Mouse (Mus musculus): ENCODE measurements around the gene Slc6a4. TPM values are rescaled to one million over a fixed set of nuclear protein-coding genes. Genes with fewer than 3 reads are reported as not detected.

The Slc6a4 gene
- 4.7 and 10.5 TPM in 2 replicates for polyA plus RNA-seq (2015; fragmentation: Nextera tagmentation; extraction: Ambion mirVana)

DNA sequence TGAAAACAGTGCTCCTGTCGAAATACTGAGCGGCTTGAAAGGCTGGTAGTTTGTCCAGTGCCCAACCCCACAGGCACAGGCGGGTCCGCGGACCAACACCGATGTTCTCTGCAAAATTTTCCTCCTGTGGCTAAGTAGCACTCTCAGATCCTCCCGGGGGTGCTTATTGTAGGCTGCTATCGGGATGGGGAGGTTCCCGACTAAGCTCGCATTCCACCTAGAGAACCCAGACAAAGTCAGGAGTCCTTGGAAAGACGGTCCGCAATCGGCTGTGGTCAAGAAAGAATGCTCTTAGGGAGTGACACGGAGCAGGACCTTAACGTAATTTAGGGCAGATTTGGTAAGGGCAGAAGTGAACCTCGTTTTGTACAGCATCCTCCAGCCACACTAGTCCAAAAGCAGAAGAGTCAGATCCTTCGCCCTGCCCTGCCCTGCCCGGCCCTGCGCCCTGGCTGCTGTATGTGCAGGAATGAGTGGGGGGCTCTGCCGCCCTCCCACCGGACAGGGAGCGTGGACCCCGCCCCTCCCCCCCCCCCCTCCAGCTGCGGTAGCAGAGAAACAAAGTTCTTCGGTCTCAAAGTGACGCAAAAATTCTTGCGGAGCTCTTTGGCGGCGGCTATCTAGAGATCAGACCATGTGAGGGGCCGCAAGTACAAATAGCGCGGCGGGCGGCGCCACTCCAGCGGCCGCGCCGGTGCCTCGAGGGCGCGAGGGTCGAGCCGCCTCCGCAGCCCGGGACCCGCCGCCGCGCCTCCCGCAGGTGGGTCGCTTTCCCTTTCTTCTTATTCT is at the start of gene Slc6a4:
TSS of gene Slc6a4 (plus strand) at position 688 of the 789 bp plus-strand sequence.
- H3K36me3 ChIP-seq = no peaks in the 10 kb centered on the region
- H3K4me3 ChIP-seq = peak within 1 kb of the TSS; percentile 51
- ATAC-seq (ENCODE audit: low FRiP score) = no peak
- peaks cover 77% of the 10 kb centered on the region for H3K27me3 ChIP-seq
- under 1% methylated on average over 51 of the region's 52 CpGs for WGBS
- H3K9me3 ChIP-seq = no peaks in the 10 kb centered on the region
- no peak within 1 kb of the TSS for H3K27ac ChIP-seq
- H3K9ac ChIP-seq = peak within 1 kb of the TSS; percentile 66
- H3K4me1 ChIP-seq (replicated peaks) = peaks cover 25% of the 10 kb centered on the region
- H3K4me2 ChIP-seq = peak within 1 kb of the TSS; percentile 85

DNA sequence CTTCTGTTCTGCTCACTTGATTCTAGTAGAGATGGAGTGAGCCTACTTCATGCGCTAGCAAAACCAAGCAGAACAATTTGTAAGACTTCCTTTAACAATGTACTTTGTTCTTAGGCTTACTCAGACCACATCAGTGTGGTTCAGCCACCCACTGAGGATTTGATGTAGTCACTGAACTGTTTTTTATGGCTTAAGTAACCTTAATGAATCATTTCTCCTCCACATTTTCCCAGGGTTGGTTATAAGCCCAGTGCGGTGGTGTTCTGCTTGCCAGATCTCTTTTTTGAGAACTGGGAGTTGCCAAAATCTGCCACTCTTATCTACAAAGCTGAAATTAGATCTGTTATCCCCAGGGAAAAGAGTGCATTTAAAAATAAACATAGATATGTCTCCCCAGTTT is 44.9 kb upstream of the Slc6a4 start:
- Histone ChIP-seq H3K4me3 (no peak overlapping the region), H3K27ac (no peak overlapping the region), H3K9me3 (no peaks in the 10 kb centered on the region), H3K4me1 (replicated peaks) (no peaks in the 10 kb centered on the region), H3K36me3 (peaks cover 72% of the 10 kb centered on the region), H3K4me2 (no peak overlapping the region), H3K27me3 (no peaks in the 10 kb centered on the region), H3K9ac (no peak overlapping the region)
- no peak for ATAC-seq (ENCODE audit: low FRiP score)
- 95% methylated on average over 2 of the region's 2 CpGs for WGBS

DNA sequence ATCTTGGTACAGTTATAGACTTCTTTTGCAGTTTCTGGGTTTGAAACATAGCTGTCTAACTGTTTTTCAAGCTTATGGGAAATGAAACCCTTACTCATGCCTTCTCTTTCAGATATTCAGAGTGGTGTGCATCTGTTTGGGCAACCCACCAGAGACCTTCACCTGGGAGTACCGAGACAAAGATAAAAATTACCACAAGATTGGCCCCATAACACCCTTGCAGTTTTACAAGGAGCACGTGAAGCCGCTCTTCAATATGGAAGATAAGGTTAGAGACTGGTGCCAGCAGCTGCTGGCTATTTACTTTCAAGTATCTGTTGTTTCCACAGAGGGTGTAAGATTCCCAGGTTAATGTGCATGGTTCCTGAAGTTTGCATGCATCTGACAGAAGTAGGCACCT is 32.7 kb upstream of the Slc6a4 start:
- Histone ChIP-seq H3K27ac (no peak overlapping the region), H3K4me1 (replicated peaks) (no peaks in the 10 kb centered on the region), H3K27me3 (no peaks in the 10 kb centered on the region), H3K9ac (no peak overlapping the region), H3K9me3 (no peaks in the 10 kb centered on the region), H3K36me3 (peaks cover 85% of the 10 kb centered on the region), H3K4me2 (no peak overlapping the region), H3K4me3 (no peak overlapping the region)
- WGBS = 97% methylated on average over 3 of the region's 3 CpGs
- no peak for ATAC-seq (ENCODE audit: low FRiP score)

DNA sequence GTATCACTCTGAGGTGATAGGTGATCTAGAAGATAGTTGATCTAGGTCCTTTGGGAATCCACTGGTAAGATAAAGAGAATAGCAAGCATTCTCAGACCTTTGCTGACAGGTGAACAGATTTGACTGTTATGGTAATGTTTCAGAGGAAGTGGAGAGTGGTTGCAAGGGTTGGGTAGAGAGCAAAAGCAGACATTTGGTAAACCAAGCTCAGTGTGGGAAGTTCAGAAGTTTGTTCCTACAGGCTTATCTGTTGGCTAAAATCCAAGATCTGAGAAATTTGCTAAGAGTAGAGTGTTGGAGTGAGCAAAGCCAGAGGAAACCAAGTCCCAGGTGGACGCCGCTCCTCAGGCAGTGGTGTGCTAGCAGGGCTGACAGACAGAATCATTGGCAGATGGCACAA is 28.1 kb upstream of the Slc6a4 start:
- Histone ChIP-seq H3K4me3 (no peak overlapping the region), H3K27ac (no peak overlapping the region), H3K4me2 (no peak overlapping the region), H3K4me1 (replicated peaks) (no peaks in the 10 kb centered on the region), H3K27me3 (no peaks in the 10 kb centered on the region), H3K9me3 (no peaks in the 10 kb centered on the region), H3K9ac (no peak overlapping the region), H3K36me3 (peaks cover 85% of the 10 kb centered on the region)
- ATAC-seq (ENCODE audit: low FRiP score) = no peak
- 97% methylated on average over 2 of the region's 2 CpGs for WGBS

DNA sequence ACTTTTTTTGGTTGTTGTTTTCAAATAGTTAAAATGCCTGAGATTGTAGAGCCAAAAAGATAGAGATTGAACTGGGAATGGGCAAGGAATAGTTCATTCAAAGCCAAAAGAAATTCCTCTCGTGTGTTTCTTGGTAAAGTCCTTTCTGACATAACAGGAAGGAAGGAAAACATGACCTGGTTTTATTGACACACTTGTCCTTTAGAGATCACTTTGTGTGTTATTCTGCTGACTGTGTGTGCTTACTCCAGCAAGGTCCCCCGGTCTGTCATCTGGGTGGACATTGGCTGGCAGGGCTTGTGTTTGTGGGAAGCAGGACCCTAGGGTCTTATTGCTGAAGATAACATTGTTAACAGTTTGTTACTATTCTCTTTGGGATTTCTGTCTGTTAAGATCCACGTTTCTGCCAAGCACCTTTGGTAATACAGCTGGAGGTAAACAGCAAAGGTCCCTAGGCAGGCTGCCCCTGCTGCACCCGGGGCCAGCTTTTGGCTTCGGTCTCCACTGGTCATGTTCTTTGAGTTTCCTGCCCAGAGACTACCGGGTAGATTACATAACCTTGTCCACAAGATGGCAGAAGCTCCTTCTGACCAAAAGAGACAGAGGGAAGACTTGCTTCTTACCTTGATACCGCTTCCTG is 23.6 kb upstream of the Slc6a4 start:
- Histone ChIP-seq H3K27me3 (no peaks in the 10 kb centered on the region), H3K4me1 (replicated peaks) (no peaks in the 10 kb centered on the region), H3K4me3 (no peak overlapping the region), H3K9ac (no peak overlapping the region), H3K9me3 (no peaks in the 10 kb centered on the region), H3K4me2 (no peak overlapping the region), H3K27ac (no peak overlapping the region), H3K36me3 (peaks cover 80% of the 10 kb centered on the region)
- WGBS = 88% methylated on average over 7 of the region's 7 CpGs
- ATAC-seq (ENCODE audit: low FRiP score) = no peak

DNA sequence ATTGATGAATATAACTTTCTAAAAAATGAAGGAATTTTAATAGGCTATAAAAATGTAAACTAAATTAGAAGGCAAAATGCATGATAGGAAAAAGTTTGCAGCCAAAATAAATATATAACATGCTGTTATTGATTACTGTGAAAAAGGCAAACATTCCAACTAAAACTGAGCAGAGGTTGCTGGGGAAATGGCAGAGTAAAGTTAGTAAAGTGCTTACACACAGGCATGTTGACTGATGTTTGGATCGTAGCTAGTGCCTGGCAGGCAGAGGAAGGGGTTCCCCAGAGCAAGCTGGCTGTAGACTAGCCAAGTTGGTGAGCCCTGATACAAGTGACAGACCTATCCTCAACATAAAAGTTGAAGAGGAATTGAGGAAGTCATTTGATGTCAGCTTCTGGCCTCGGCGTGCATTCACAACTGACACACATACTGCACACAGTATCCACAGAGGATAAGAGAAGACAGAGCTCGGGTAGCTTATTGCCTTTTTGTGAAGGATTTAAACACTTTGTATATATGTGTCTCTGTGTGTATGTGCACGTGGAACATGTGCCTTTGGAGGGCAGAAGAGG is 16.7 kb upstream of the Slc6a4 start:
- H3K27me3 ChIP-seq = no peaks in the 10 kb centered on the region
- H3K4me1 ChIP-seq (replicated peaks) = no peaks in the 10 kb centered on the region
- no peak overlapping the region for H3K27ac ChIP-seq
- 93% methylated on average over 5 of the region's 5 CpGs for WGBS
- H3K9me3 ChIP-seq = no peaks in the 10 kb centered on the region
- no peak overlapping the region for H3K4me3 ChIP-seq
- no peak overlapping the region for H3K9ac ChIP-seq
- peaks cover 70% of the 10 kb centered on the region for H3K36me3 ChIP-seq
- H3K4me2 ChIP-seq = no peak overlapping the region
- ATAC-seq (ENCODE audit: low FRiP score) = no peak

DNA sequence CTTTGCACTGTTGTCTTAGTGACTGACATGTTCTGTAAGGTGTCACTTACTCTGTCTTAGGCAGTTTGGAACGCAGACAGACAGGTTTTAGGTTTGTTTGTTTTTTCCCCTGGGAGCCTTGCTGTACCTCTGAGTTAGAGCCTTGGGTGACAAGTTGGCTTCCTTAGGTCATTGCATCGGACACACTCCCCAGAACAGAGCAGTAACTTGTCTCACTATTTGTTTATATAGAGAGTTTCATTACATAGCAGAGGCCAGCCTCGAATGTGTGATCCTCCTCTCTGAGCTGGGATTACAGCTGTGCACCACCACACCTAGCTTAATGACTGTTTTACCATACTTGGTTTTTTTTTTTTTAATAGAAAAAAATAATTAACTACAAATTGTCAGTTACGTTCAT is 16.0 kb upstream of the Slc6a4 start:
- H3K4me2 ChIP-seq = no peak overlapping the region
- H3K4me1 ChIP-seq (replicated peaks) = no peaks in the 10 kb centered on the region
- H3K27ac ChIP-seq = no peak overlapping the region
- H3K4me3 ChIP-seq = no peak overlapping the region
- no peaks in the 10 kb centered on the region for H3K27me3 ChIP-seq
- no peaks in the 10 kb centered on the region for H3K9me3 ChIP-seq
- no peak for ATAC-seq (ENCODE audit: low FRiP score)
- no peak overlapping the region for H3K9ac ChIP-seq
- H3K36me3 ChIP-seq = peaks cover 74% of the 10 kb centered on the region
- WGBS = 87% methylated on average over 4 of the region's 4 CpGs

DNA sequence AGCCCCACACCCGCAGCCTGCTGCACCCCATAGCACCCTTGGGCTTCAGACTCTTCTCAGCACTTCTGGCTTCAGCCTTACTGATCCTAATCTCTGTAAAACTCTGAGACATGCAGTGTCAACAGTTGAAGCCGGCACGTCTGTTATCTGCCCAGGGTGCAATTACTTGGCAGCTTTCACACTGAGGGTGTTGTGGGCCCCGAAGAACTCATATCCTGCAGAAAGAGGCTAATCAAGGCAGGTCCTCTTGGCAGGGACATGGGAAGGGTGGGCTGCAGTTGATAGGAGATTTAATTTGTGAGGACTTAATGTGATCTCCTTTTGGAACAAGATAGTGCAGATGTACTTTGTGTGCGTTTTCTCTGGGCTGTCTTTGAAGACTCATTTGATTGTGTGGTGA is 14.8 kb upstream of the Slc6a4 start:
- WGBS = 86% methylated on average over 5 of the region's 5 CpGs

DNA sequence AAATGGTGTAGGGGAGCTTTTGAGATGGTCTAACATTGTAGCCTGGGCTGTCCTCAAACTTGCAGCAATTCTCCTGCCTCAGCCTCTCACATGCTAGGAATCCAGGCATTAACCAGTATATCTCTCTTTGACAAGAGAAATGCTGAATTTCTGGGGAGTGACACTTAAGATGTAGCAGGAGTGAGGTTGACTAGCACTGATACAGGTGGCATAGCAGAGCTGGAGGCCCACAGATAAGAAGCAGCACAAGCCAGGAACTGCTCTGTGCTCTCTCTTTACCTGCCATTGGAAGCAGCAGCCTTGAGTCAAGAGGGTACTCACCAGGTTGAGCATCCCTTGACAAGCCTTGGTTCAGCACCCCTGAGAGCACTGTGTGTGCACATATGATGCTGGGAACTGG is 14.2 kb upstream of the Slc6a4 start:
- Histone ChIP-seq H3K4me3 (no peak overlapping the region), H3K9me3 (no peaks in the 10 kb centered on the region), H3K27me3 (no peaks in the 10 kb centered on the region), H3K36me3 (peaks cover 75% of the 10 kb centered on the region), H3K27ac (no peak overlapping the region), H3K9ac (no peak overlapping the region), H3K4me1 (replicated peaks) (no peaks in the 10 kb centered on the region), H3K4me2 (no peak overlapping the region)
- ATAC-seq (ENCODE audit: low FRiP score) = no peak

More for the DNA sequence above, 14.8 kb upstream of the Slc6a4 start:
- H3K4me1 ChIP-seq (replicated peaks) = no peaks in the 10 kb centered on the region
- no peak overlapping the region for H3K4me2 ChIP-seq
- H3K27me3 ChIP-seq = no peaks in the 10 kb centered on the region
- peaks cover 76% of the 10 kb centered on the region for H3K36me3 ChIP-seq
- H3K4me3 ChIP-seq = no peak overlapping the region
- no peaks in the 10 kb centered on the region for H3K9me3 ChIP-seq
- ATAC-seq (ENCODE audit: low FRiP score) = no peak
- H3K27ac ChIP-seq = no peak overlapping the region
- no peak overlapping the region for H3K9ac ChIP-seq

DNA sequence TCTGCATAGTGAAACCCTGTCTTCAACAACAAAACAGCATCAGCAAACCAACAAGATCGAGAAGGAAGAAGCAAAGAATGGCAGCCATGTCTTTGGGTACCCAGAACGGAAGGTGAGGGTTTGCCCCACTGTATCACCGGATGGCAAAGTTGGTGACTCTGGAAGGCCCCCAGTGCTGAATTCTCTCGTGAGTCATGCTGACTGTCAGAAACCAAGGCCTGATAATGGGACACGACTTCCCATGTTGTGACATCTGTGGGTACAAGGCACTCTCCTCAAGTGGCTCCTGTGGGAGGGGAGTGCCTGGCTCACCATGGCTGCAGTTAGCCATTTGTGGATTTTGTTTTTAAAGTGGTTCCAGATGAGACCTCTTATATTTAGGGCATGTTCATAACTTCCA is 7.6 kb upstream of the Slc6a4 start:
- no peaks in the 10 kb centered on the region for H3K4me1 ChIP-seq (replicated peaks)
- H3K4me3 ChIP-seq = no peak overlapping the region
- H3K9me3 ChIP-seq = no peaks in the 10 kb centered on the region
- 80% methylated on average over 5 of the region's 5 CpGs for WGBS
- H3K9ac ChIP-seq = no peak overlapping the region
- H3K27ac ChIP-seq = no peak overlapping the region
- H3K36me3 ChIP-seq = peaks cover 38% of the 10 kb centered on the region
- H3K4me2 ChIP-seq = no peak overlapping the region
- H3K27me3 ChIP-seq = peaks cover 6% of the 10 kb centered on the region
- no peak for ATAC-seq (ENCODE audit: low FRiP score)

DNA sequence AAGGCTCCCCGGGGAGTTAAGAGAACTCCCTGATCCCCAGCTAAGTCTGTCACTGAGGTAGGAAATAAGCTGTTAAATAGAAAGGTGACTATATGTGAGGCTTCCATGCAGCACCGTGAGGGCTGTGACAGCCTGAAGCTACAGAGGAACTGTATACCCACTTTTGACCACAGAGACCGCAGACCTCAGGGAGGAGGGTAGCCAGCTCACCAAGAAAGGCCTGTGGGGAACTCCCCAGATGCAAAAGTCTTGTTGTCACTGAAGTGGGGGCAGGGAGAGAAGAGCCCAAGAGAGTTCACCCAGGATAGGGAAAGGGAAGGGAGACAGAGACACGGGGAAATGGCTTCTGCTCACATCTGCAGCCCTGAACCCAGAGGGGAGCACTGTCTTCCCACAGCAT is 5.5 kb upstream of the Slc6a4 start:
- Histone ChIP-seq H3K4me1 (replicated peaks) (peaks cover 14% of the 10 kb centered on the region), H3K4me2 (no peak overlapping the region), H3K9ac (no peak overlapping the region), H3K27me3 (peaks cover 26% of the 10 kb centered on the region), H3K27ac (no peak overlapping the region), H3K9me3 (no peaks in the 10 kb centered on the region), H3K36me3 (peaks cover 17% of the 10 kb centered on the region), H3K4me3 (no peak overlapping the region)
- no peak for ATAC-seq (ENCODE audit: low FRiP score)
- 33% methylated on average over 4 of the region's 4 CpGs for WGBS

DNA sequence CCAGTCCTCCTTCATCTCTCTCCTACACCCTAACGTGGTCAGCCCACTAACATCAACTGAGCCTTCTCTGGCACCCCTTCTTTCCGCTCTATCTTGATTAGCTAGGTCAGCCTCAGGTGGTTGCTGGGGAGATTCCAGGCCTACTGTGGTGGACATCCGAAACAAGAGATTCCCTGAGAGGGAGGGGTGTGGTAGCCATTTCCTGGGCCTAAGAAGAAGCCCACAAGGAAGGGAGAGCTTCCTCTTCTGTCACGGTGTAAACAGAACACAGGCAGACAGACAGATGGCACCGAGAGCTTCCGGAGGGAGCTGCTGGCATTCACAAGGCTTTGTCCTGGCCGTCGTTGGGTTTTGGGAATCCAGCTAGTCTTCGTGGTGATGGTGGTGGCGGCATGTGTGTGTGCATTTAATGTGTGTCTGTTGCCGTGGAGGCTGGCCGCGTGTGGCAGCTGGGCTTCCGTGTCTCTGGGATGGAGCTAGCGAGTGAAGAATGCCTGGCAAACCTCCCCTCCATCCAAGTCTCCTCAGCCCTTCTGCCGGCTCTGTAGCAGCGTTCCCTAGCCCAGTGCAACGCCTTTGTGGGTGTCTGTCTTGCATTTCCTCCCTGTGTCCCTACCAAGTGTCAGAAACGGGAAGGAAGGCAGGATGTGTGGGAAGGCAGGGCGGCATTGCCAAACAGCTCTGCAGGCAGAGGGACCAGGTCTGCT is 2.3 kb upstream of the Slc6a4 start:
- WGBS = 54% methylated on average over 20 of the region's 20 CpGs

More for the DNA sequence above, 2.3 kb upstream of the Slc6a4 start:
- Histone ChIP-seq H3K4me3 (no peak overlapping the region), H3K36me3 (no peaks in the 10 kb centered on the region), H3K9ac (no peak overlapping the region), H3K27me3 (peaks cover 58% of the 10 kb centered on the region), H3K9me3 (no peaks in the 10 kb centered on the region), H3K4me1 (replicated peaks) (peaks cover 25% of the 10 kb centered on the region), H3K27ac (no peak overlapping the region), H3K4me2 (no peak overlapping the region)
- ATAC-seq (ENCODE audit: low FRiP score) = no peak
